Mouse (Mus musculus) G1E (cell line): ENCODE measurements around the gene Ankmy2.

Experiments used
- CTCF ChIP-seq: IDR thresholded peaks from 2 replicates; pipeline ENCODE4 v1.5.1; 2012; ENCODE audit warnings: low read depth, low read length, inconsistent platforms, mixed read lengths
- GATA2 ChIP-seq: IDR thresholded peaks from 2 replicates; pipeline ENCODE4 v1.6.1; 2012; ENCODE audit warnings: low read depth, low read length, inconsistent platforms, borderline replicate concordance
- POLR2AphosphoS5 ChIP-seq: IDR thresholded peaks from 2 replicates; pipeline ENCODE4 v1.6.1; 2012; ENCODE audit warnings: low read depth, low read length, inconsistent platforms; ENCODE audit not compliant: insufficient replicate concordance
- TAL1 ChIP-seq: conservative IDR thresholded peaks from 2 replicates; pipeline ENCODE4 v1.6.1; 2012; ENCODE audit warnings: low read depth, low read length, inconsistent platforms, mixed read lengths

GRCm38 (mm10) chr12:36157304-36157637 is 357 bp downstream of the Ankmy2 start:
- TF ChIP-seq CTCF: no peak
- TF ChIP-seq TAL1: no peak
- no peak for TF ChIP-seq GATA2
- TF ChIP-seq POLR2AphosphoS5: no peak
